Mouse (Mus musculus): ENCODE results near the gene Fam193b. TPM values are rescaled to one million over a fixed set of nuclear protein-coding genes. Genes with fewer than 3 reads are reported as not detected.

Fam193b gene
- polyA plus RNA-seq, 1 experiment from 2014 or later: 54.8 TPM

- Histone ChIP-seq H3K27ac (replicated peaks) (no peak overlapping the region), H3K9me3 (no peaks in the 10 kb centered on the region), H3K4me1 (replicated peaks) (peaks cover 6% of the 10 kb centered on the region), H3K9ac (no peak overlapping the region), H3K4me3 (no peak overlapping the region), H3K27me3 (no peaks in the 10 kb centered on the region), H3K4me2 (no peak overlapping the region), H3K36me3 (peaks cover 53% of the 10 kb centered on the region)
- ATAC-seq (ENCODE audit: low FRiP score, low read depth): no peak
- 93% methylated on average over 9 of the region's 9 CpGs for WGBS
These were observed 65.1 kb downstream of the Fam193b start for GRCm38 (mm10) chr13:55505810-55506209.

DNA sequence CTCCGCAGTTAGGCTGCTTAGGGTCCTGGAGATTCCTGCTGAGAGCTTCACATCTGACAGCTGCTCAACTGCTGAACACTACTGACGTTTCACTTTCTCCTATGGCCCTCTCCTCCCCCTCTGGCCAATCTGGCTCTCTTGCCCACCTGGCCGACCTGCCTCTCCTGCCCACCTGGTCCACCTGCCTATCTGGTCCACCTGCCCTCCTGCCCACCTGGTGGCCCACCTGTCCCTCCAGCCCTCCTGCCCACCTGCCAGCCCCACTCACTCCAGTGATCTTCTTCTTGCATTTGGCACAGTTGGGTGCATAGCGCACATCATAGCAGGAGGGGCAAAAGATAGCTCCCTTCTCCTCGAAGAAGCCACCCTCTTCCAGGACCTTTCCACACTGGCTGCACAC lies 66.5 kb downstream of the Fam193b start:
- 75% methylated on average over 5 of the region's 5 CpGs for WGBS
- H3K36me3 ChIP-seq: peaks cover 53% of the 10 kb centered on the region
- H3K4me3 ChIP-seq: no peak overlapping the region
- H3K4me1 ChIP-seq (replicated peaks): no peaks in the 10 kb centered on the region
- no peak overlapping the region for H3K9ac ChIP-seq
- H3K9me3 ChIP-seq: no peaks in the 10 kb centered on the region
- no peak for ATAC-seq (ENCODE audit: low FRiP score, low read depth)
- H3K27me3 ChIP-seq: no peaks in the 10 kb centered on the region
- no peak overlapping the region for H3K27ac ChIP-seq (replicated peaks)
- no peak overlapping the region for H3K4me2 ChIP-seq

GRCm38 (mm10) chr13:55502405-55502804 lies 68.5 kb downstream of the Fam193b start:
- no peak overlapping the region for H3K27ac ChIP-seq (replicated peaks)
- H3K4me3 ChIP-seq: no peak overlapping the region
- no peaks in the 10 kb centered on the region for H3K9me3 ChIP-seq
- H3K27me3 ChIP-seq: no peaks in the 10 kb centered on the region
- 86% methylated on average over 8 of the region's 8 CpGs for WGBS
- no peak overlapping the region for H3K9ac ChIP-seq
- H3K4me1 ChIP-seq (replicated peaks): no peaks in the 10 kb centered on the region
- H3K4me2 ChIP-seq: no peak overlapping the region
- peaks cover 55% of the 10 kb centered on the region for H3K36me3 ChIP-seq
- ATAC-seq (ENCODE audit: low FRiP score, low read depth): no peak

DNA sequence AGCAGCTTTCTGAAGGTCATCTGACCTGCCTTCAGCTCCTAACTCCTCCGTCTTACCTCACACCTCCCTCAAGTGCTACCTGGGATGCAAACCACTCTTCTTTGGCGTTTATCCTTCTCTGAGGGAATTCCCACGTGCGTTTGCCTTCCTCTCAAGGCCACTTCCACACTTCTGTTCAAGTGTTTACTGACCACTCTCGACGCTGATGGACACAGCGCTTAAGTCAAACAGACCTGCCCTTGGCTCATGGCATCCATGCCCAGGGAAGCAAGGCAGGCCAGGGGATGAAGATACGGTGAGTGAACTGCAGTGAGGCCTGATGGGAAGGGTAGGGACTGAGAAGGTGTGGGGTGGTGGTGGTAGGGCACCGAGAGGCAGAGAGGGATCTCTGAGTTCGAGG lies 70.3 kb downstream of the Fam193b start:
- Histone ChIP-seq H3K4me3 (no peak overlapping the region), H3K36me3 (peaks cover 39% of the 10 kb centered on the region), H3K9me3 (no peaks in the 10 kb centered on the region), H3K27me3 (no peaks in the 10 kb centered on the region), H3K27ac (replicated peaks) (no peak overlapping the region), H3K4me2 (no peak overlapping the region), H3K4me1 (replicated peaks) (peaks cover 13% of the 10 kb centered on the region), H3K9ac (no peak overlapping the region)
- ATAC-seq (ENCODE audit: low FRiP score, low read depth): no peak
- 83% methylated on average over 10 of the region's 10 CpGs for WGBS

GRCm38 (mm10) chr13:55498906-55499305 lies 72.0 kb downstream of the Fam193b start:
- Histone ChIP-seq H3K9ac (no peak overlapping the region), H3K9me3 (no peaks in the 10 kb centered on the region), H3K4me1 (replicated peaks) (peaks cover 28% of the 10 kb centered on the region), H3K36me3 (peaks cover 22% of the 10 kb centered on the region), H3K27ac (replicated peaks) (no peak overlapping the region), H3K4me3 (no peak overlapping the region), H3K4me2 (no peak overlapping the region), H3K27me3 (no peaks in the 10 kb centered on the region)
- ATAC-seq (ENCODE audit: low FRiP score, low read depth): no peak
- 60% methylated on average over 11 of the region's 11 CpGs for WGBS

DNA sequence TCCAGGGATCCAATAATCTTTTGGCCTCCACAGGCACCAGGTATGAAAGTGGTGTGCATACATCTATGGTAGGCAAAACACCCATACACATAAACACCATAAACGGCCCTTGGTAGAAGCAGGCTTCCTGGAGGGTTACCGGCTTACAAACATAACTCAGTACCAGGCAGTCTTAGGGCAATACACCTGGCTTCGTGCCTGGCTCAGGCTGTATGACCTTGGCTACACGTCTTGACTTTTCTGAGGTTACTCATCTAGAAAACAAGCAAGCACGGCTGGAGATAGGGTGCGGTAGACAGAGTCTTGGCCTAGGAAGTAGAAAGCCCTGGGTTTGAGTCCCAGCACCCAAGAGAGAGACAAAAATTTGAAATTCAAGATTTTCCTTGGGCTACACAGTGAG lies 74.3 kb downstream of the Fam193b start:
- Histone ChIP-seq H3K36me3 (peaks cover 4% of the 10 kb centered on the region; the same call in 1 of the 2 replicates), H3K4me1 (replicated peaks) (peaks cover 28% of the 10 kb centered on the region), H3K9me3 (no peaks in the 10 kb centered on the region), H3K4me2 (no peak overlapping the region), H3K27ac (replicated peaks) (no peak overlapping the region), H3K27me3 (no peaks in the 10 kb centered on the region), H3K9ac (no peak overlapping the region), H3K4me3 (no peak overlapping the region)
- no peak for ATAC-seq (ENCODE audit: low FRiP score, low read depth)
- 85% methylated on average over 6 of the region's 6 CpGs for WGBS

DNA sequence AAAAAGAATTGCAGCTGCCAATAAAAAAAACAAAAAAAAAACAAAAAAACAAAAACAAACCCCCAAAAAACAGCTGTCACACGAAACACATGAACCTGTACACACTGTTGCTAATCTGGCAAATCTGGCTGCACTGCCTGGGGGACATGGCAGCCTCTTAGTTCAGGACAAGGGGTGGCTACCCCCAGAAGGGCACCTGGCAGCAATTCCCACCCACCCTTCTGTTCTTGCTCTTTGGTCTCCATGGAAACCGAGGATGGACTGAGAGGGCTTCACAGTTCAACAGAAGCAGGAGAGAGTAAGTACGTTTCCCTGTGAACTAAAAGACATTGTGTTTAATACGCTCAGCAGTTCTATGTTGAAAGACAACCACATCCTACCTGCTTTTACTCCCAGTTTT lies 75.2 kb downstream of the Fam193b start:
- Histone ChIP-seq H3K27me3 (no peaks in the 10 kb centered on the region), H3K36me3 (peaks cover 4% of the 10 kb centered on the region; the same call in 1 of the 2 replicates), H3K4me3 (no peak overlapping the region), H3K9ac (no peak overlapping the region), H3K4me2 (no peak overlapping the region), H3K9me3 (no peaks in the 10 kb centered on the region), H3K4me1 (replicated peaks) (peaks cover 28% of the 10 kb centered on the region), H3K27ac (replicated peaks) (peak overlapping the region; percentile 7; the same call in 1 of the 2 replicates)
- no peak for ATAC-seq (ENCODE audit: low FRiP score, low read depth)
- WGBS: 15% methylated on average over 4 of the region's 4 CpGs

DNA sequence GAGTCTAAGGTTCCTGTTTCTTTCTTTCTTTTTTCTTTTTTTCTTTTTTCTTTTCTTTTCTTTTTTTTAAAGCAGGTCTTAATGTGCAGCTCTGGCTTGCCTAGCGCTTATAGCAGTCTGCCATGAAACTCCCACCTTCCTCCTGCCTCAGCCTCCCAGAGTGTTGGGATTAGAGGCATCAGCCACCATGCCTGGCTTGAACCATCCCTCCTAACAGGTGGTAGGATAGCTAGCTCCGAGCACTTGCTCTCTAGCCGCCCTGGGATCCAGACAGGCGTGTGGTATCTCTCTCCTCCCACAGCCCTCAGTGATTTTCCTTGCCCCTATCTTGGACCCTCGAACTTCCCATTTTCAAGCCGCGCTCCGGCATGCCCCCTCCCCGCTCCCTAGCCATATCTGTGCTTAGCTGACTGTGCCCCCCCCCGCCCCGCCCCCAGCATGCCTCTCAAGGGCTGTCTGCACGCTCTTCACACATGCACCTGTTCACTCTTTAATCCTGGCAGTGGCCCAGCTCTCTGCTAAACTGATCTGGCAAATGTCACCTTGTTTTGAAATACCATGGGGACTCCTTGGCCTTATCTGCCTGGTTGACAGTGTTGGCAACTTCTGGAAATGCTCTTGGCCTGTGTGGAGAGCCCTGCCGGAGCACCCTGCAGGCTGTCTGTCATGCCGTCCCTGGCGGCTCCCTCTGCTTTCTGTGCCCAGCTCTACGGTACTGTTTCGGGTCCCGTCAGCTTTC lies 75.9 kb downstream of the Fam193b start:
- Histone ChIP-seq H3K9me3 (no peaks in the 10 kb centered on the region), H3K27ac (replicated peaks) (no peak overlapping the region; the same call in 1 of the 2 replicates), H3K9ac (no peak overlapping the region), H3K4me3 (no peak overlapping the region), H3K4me2 (0 out of 2 replicates have a peak overlapping the region, but pooled peaks have one; percentile 1), H3K4me1 (replicated peaks) (peaks cover 28% of the 10 kb centered on the region), H3K36me3 (peaks cover 4% of the 10 kb centered on the region; the same call in 1 of the 2 replicates), H3K27me3 (no peaks in the 10 kb centered on the region)
- peak; percentile 43 for ATAC-seq (ENCODE audit: low FRiP score, low read depth)
- WGBS: 20% methylated on average over 18 of the region's 18 CpGs

DNA sequence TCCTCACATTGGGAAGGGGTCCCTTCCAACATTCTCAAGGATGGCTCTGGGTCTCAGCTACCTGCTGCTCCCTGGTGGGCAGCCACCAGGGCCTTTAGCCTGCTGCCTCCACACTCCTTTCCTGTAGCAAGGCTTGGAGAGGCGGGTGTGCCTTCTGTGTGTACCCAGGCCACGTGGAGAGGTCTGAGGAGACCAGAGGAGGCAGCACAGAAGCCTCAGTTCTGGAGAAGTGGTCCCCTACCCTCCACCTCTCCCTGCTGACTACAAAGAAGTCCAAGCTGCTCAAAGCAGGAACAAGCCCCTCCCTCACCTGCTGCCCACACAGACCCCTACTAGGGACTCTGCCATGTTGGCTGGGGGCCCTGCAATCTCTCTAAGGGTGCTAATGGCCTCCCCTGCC lies 76.7 kb downstream of the Fam193b start:
- WGBS: 23% methylated on average over 2 of the region's 2 CpGs
- Histone ChIP-seq H3K4me3 (no peak overlapping the region), H3K4me2 (no peak overlapping the region), H3K9ac (no peak overlapping the region), H3K9me3 (no peaks in the 10 kb centered on the region), H3K4me1 (replicated peaks) (peaks cover 28% of the 10 kb centered on the region), H3K27ac (replicated peaks) (no peak overlapping the region), H3K36me3 (peaks cover 4% of the 10 kb centered on the region; the same call in 1 of the 2 replicates), H3K27me3 (no peaks in the 10 kb centered on the region)
- ATAC-seq (ENCODE audit: low FRiP score, low read depth): no peak

Small RNA genes within 50 kb of the gene (microRNA-seq; reads per million reads assigned to microRNA genes)
- gene Mir6945: 2.2 reads per million, percentile 3 among the genes with 10 or more reads in this experiment

Other genes with a start within 250 kb of the Fam193b start
- gene Rab24, start 249.2 kb downstream of the Fam193b start, polyA plus RNA-seq (2015; fragmentation: Nextera tagmentation; extraction: Ambion mirVana): 103 and 108 TPM in 2 replicates
- gene Mxd3, start 241.3 kb downstream of the Fam193b start, polyA plus RNA-seq (2015; fragmentation: Nextera tagmentation; extraction: Ambion mirVana): 11.3 and 14.4 TPM in 2 replicates
- 49.5 and 50.1 TPM in 2 replicates for gene Lman2, start 208.3 kb downstream of the Fam193b start, polyA plus RNA-seq (2015; fragmentation: Nextera tagmentation; extraction: Ambion mirVana)
- gene Rgs14, start 201.4 kb downstream of the Fam193b start, polyA plus RNA-seq (2015; fragmentation: Nextera tagmentation; extraction: Ambion mirVana): 0.29 and 0.41 TPM in 2 replicates
- 0.04 and 0.17 TPM in 2 replicates for gene Slc34a1, start 172.9 kb downstream of the Fam193b start, polyA plus RNA-seq (2015; fragmentation: Nextera tagmentation; extraction: Ambion mirVana)
- 0.72 and 1.1 TPM in 2 replicates for gene Pfn3, start 155.9 kb downstream of the Fam193b start, polyA plus RNA-seq (2015; fragmentation: Nextera tagmentation; extraction: Ambion mirVana)
- 0.17 and 0.66 TPM in 2 replicates for gene F12, start 144.3 kb downstream of the Fam193b start, polyA plus RNA-seq (2015; fragmentation: Nextera tagmentation; extraction: Ambion mirVana)
- 38.2 and 40.7 TPM in 2 replicates for gene Grk6, start 126.0 kb downstream of the Fam193b start, polyA plus RNA-seq (2015; fragmentation: Nextera tagmentation; extraction: Ambion mirVana)
- 4.6 and 5.1 TPM in 2 replicates for gene Prr7, start 106.9 kb downstream of the Fam193b start, polyA plus RNA-seq (2015; fragmentation: Nextera tagmentation; extraction: Ambion mirVana)
- 498 and 572 TPM in 2 replicates for gene Dbn1, start 83.0 kb downstream of the Fam193b start, polyA plus RNA-seq (2015; fragmentation: Nextera tagmentation; extraction: Ambion mirVana)
- 158 and 171 TPM in 2 replicates for gene Pdlim7, start 57.4 kb downstream of the Fam193b start, polyA plus RNA-seq (2015; fragmentation: Nextera tagmentation; extraction: Ambion mirVana)
- 5.2 and 5.3 TPM in 2 replicates for gene Dok3, start 41.8 kb downstream of the Fam193b start, polyA plus RNA-seq (2015; fragmentation: Nextera tagmentation; extraction: Ambion mirVana)
- gene Ddx41, start 34.5 kb downstream of the Fam193b start, polyA plus RNA-seq (2015; fragmentation: Nextera tagmentation; extraction: Ambion mirVana): 54.5 and 58.8 TPM in 2 replicates
- gene Tmed9, start 2.6 kb upstream of the Fam193b start, polyA plus RNA-seq (2015; fragmentation: Nextera tagmentation; extraction: Ambion mirVana): 98.0 and 101 TPM in 2 replicates
- gene B4galt7, start 28.8 kb upstream of the Fam193b start, polyA plus RNA-seq (2015; fragmentation: Nextera tagmentation; extraction: Ambion mirVana): 44.8 and 46.0 TPM in 2 replicates
- 98.6 and 103 TPM in 2 replicates for gene Caml, start 51.9 kb upstream of the Fam193b start, polyA plus RNA-seq (2015; fragmentation: Nextera tagmentation; extraction: Ambion mirVana)
- 23.9 and 24.1 TPM in 2 replicates for gene Ddx46, start 63.9 kb upstream of the Fam193b start, polyA plus RNA-seq (2015; fragmentation: Nextera tagmentation; extraction: Ambion mirVana)
- 74.1 and 76.9 TPM in 2 replicates for gene B230219D22Rik, start 122.0 kb upstream of the Fam193b start, polyA plus RNA-seq (2015; fragmentation: Nextera tagmentation; extraction: Ambion mirVana)
- gene Txndc15, start 143.5 kb upstream of the Fam193b start, polyA plus RNA-seq (2015; fragmentation: Nextera tagmentation; extraction: Ambion mirVana): 136 and 142 TPM in 2 replicates
- gene Pcbd2, start 156.2 kb upstream of the Fam193b start, polyA plus RNA-seq (2015; fragmentation: Nextera tagmentation; extraction: Ambion mirVana): 22.5 and 27.3 TPM in 2 replicates
- gene Catsper3, start 213.4 kb upstream of the Fam193b start, polyA plus RNA-seq (2015; fragmentation: Nextera tagmentation; extraction: Ambion mirVana): 0.12 TPM in 1 of 2 replicates, not detected in the other